Mouse (Mus musculus): ENCODE results near the gene Cbfa2t2.

DNA sequence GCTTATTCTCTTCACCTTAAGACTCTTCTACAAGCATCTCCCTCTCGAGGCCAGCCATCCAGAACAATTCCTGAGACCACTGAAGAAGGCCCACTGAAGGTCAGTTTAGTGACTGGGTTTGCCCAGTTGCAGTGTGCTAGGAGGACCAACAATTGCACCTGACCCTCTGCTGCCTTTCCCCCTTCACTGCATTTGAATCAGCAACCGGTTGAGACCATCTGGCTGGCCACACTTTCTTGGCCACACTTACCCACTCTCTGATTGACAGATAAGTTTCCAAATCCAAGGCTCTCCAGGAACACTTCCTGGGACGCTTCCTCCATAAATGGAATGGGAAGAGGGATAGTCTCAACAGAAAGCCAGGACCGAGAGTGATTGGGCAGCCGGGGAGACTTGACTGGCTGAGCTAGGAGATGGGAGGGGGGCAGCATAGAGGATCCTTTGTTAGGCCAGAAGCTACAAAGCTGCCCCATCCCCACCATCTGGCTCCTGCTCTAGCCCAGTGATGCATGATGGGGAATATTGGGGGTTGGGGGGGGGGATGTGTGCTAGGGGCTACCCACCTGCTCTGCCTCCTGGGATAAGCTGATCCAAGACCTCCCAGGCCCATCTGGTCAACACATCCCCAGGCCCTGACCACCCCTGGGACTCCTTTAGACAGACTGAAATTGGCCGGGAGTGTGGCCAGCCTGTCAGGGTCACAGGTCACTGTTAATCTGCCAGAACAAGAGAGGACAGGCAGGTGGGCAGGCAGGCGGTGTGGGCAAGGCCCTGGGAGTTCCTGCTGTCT, 15.1 kb upstream of the Cbfa2t2 start:
- no peak for TF ChIP-seq CTCF (IDR thresholded peaks at IDR 0.05; ENCODE audit: low read depth)
- TF ChIP-seq EP300 (optimal IDR thresholded peaks at IDR 0.05): no peak

All from stomach, postnatal 0 days (tissue).